Mouse (Mus musculus) forebrain, embryonic 11.5 days (tissue): ENCODE measurements around the gene Cd70. TPM values are rescaled to one million over a fixed set of nuclear protein-coding genes. Genes with fewer than 3 reads are reported as not detected.
"Not testable (repeated sequence)": the region's sequence is repeated elsewhere in the genome, so short reads cannot be mapped to it uniquely, and the experiment has no call there.

Experiments used
- ATAC-seq: fragments of 200-750 bp; cut with Nextera tagmentation; replicated peaks from 2 replicates; pipeline ENCODE4 v1.8.0; 2017; ENCODE audit warnings: moderate TSS enrichment; ENCODE audit not compliant: low FRiP score
- DNase-seq: peaks from one replicate; pipeline ENCODE4 v3.0.0-alpha.2; 2017; ENCODE audit warnings: low spot score
- H3K27ac ChIP-seq: fragments of 300-500 bp; sonication (generic); 2 replicates; pipeline ENCODE4 v1.5.1; 2014; ENCODE audit warnings: low read depth, low read length
- H3K27me3 ChIP-seq: fragments of 300-500 bp; sonication (generic); 2 replicates; pipeline ENCODE4 v1.6.1; 2014; ENCODE audit warnings: mild to moderate bottlenecking, low read length, mixed read lengths; ENCODE audit not compliant: control insufficient read depth, insufficient read depth
- H3K36me3 ChIP-seq: fragments of 300-500 bp; sonication (generic); 2 replicates; pipeline ENCODE4 v1.6.1; 2014; ENCODE audit warnings: mild to moderate bottlenecking, low read length, moderate library complexity, mixed read lengths; ENCODE audit not compliant: control insufficient read depth, insufficient read depth
- H3K4me1 ChIP-seq: fragments of 300-500 bp; sonication (generic); replicated peaks from 2 replicates; pipeline ENCODE4 v1.6.1; 2014; ENCODE audit warnings: low read length, mixed read lengths; ENCODE audit not compliant: control insufficient read depth, insufficient read depth
- H3K4me2 ChIP-seq: fragments of 300-500 bp; sonication (generic); 2 replicates; pipeline ENCODE4 v1.6.1; 2014; ENCODE audit warnings: low read depth, mild to moderate bottlenecking, low read length, moderate library complexity, mixed read lengths; ENCODE audit not compliant: severe bottlenecking
- H3K4me3 ChIP-seq: fragments of 300-500 bp; sonication (generic); 2 replicates; pipeline ENCODE4 v1.5.1; 2014; ENCODE audit warnings: low read depth, low read length
- H3K9ac ChIP-seq: fragments of 300-500 bp; sonication (generic); 2 replicates; pipeline ENCODE4 v1.6.1; 2014; ENCODE audit warnings: low read length
- H3K9me3 ChIP-seq: fragments of 300-500 bp; sonication (generic); 2 replicates; pipeline ENCODE4 v1.6.1; 2016; ENCODE audit warnings: low read length, mixed read lengths; ENCODE audit not compliant: control insufficient read depth
- WGBS: fragments of 180-500 bp; shearing (Covaris S2); extraction: QIAGEN DNeasy Blood & Tissue Kit; methylation state at CpG from one replicate; pipeline ENCODE4 v1.1.7; 2014; 5-methylcytosine and 5-hydroxymethylcytosine counted together
- polyA plus RNA-seq: library from polyadenylated mRNA; unstranded; fragments of >200 nt; fragmentation: Nextera tagmentation; extraction: Ambion mirVana; gene quantifications from 2 replicates; pipeline ENCODE4 v1.2.1, GENCODE M21; 2014

Gene Cd70
- polyA plus RNA-seq, 1 experiment from 2014 or later: not detected

GRCm38 (mm10) chr17:57145115-57145514 lies 4.5 kb downstream of the Cd70 start:
- 44% methylated on average over 1 of the region's 1 CpGs for WGBS
- H3K4me1 ChIP-seq: no peaks in the 10 kb centered on the region
- no peak overlapping the region for H3K4me2 ChIP-seq
- no peaks in the 10 kb centered on the region for H3K9me3 ChIP-seq
- ATAC-seq: no peak
- H3K36me3 ChIP-seq: no peaks in the 10 kb centered on the region
- H3K4me3 ChIP-seq: no peak overlapping the region
- no peak overlapping the region for H3K27ac ChIP-seq
- H3K27me3 ChIP-seq: peaks cover 24% of the 10 kb centered on the region
- DNase-seq: no peak
- H3K9ac ChIP-seq: no peak overlapping the region

- WGBS: 88% methylated on average over 3 of the region's 3 CpGs
- Histone ChIP-seq H3K36me3 (no peaks in the 10 kb centered on the region), H3K9ac (no peak overlapping the region), H3K4me1 (no peaks in the 10 kb centered on the region), H3K9me3 (no peaks in the 10 kb centered on the region), H3K4me2 (no peak overlapping the region), H3K4me3 (no peak overlapping the region), H3K27me3 (peaks cover 10% of the 10 kb centered on the region), H3K27ac (no peak overlapping the region)
- ATAC-seq: no peak
- DNase-seq: no peak
Measured at GRCm38 (mm10) chr17:57143704-57144103, 5.9 kb downstream of the Cd70 start.

- no peak for DNase-seq
- Histone ChIP-seq H3K4me3 (no peak overlapping the region), H3K27ac (no peak overlapping the region), H3K27me3 (no peaks in the 10 kb centered on the region), H3K9me3 (no peaks in the 10 kb centered on the region), H3K4me1 (no peaks in the 10 kb centered on the region), H3K36me3 (no peaks in the 10 kb centered on the region), H3K4me2 (no peak overlapping the region), H3K9ac (no peak overlapping the region)
- ATAC-seq: no peak
- 90% methylated on average over 3 of the region's 3 CpGs for WGBS
Measured at GRCm38 (mm10) chr17:57139708-57140107, 9.9 kb downstream of the Cd70 start.

GRCm38 (mm10) chr17:57138676-57139075 lies 10.9 kb downstream of the Cd70 start:
- H3K4me3 ChIP-seq: no peak overlapping the region
- no peaks in the 10 kb centered on the region for H3K27me3 ChIP-seq
- H3K4me1 ChIP-seq: no peaks in the 10 kb centered on the region
- no peaks in the 10 kb centered on the region for H3K9me3 ChIP-seq
- DNase-seq (no peak), ATAC-seq (no peak)
- H3K4me2 ChIP-seq: no peak overlapping the region
- H3K9ac ChIP-seq: no peak overlapping the region
- no peak overlapping the region for H3K27ac ChIP-seq
- WGBS: 86% methylated on average over 4 of the region's 4 CpGs
- H3K36me3 ChIP-seq: no peaks in the 10 kb centered on the region

- Histone ChIP-seq H3K4me2 (no peak overlapping the region), H3K27me3 (no peaks in the 10 kb centered on the region), H3K9ac (no peak overlapping the region), H3K9me3 (no peaks in the 10 kb centered on the region), H3K36me3 (no peaks in the 10 kb centered on the region), H3K27ac (no peak overlapping the region), H3K4me1 (no peaks in the 10 kb centered on the region), H3K4me3 (no peak overlapping the region)
- 80% methylated on average over 3 of the region's 3 CpGs for whole genome bisulfite sequencing
- no peak for ATAC-seq
- no peak for DNase-seq
Measured at GRCm38 (mm10) chr17:57135635-57136034, 13.9 kb downstream of the Cd70 start.

- no peak overlapping the region for H3K9ac ChIP-seq
- 81% methylated on average over 2 of the region's 2 CpGs for WGBS
- no peak overlapping the region for H3K4me3 ChIP-seq
- ATAC-seq (no peak), DNase-seq (no peak)
- no peaks in the 10 kb centered on the region for H3K4me1 ChIP-seq
- H3K27ac ChIP-seq: no peak overlapping the region
- no peak overlapping the region for H3K4me2 ChIP-seq
- no peaks in the 10 kb centered on the region for H3K9me3 ChIP-seq
- H3K27me3 ChIP-seq: no peaks in the 10 kb centered on the region
- H3K36me3 ChIP-seq: no peaks in the 10 kb centered on the region
Measured at GRCm38 (mm10) chr17:57134693-57135092, 14.9 kb downstream of the Cd70 start.

- not testable (repeated sequence) for H3K27me3 ChIP-seq, H3K27ac ChIP-seq, H3K4me1 ChIP-seq, H3K4me2 ChIP-seq, H3K36me3 ChIP-seq, DNase-seq, H3K4me3 ChIP-seq, H3K9me3 ChIP-seq, H3K9ac ChIP-seq, ATAC-seq
- WGBS: 21% methylated on average over 3 of the region's 3 CpGs
Measured at GRCm38 (mm10) chr17:57134021-57134420, 15.6 kb downstream of the Cd70 start.

GRCm38 (mm10) chr17:57131793-57132192 lies 17.8 kb downstream of the Cd70 start:
- Histone ChIP-seq H3K36me3 (no peaks in the 10 kb centered on the region), H3K4me3 (no peak overlapping the region), H3K27ac (no peak overlapping the region), H3K9me3 (no peaks in the 10 kb centered on the region), H3K4me2 (no peak overlapping the region), H3K27me3 (no peaks in the 10 kb centered on the region), H3K9ac (no peak overlapping the region), H3K4me1 (no peaks in the 10 kb centered on the region)
- ATAC-seq (no peak), DNase-seq (no peak)
- WGBS: 78% methylated on average over 1 of the region's 1 CpGs

GRCm38 (mm10) chr17:57125853-57126622 lies 23.5 kb downstream of the Cd70 start:
- H3K9me3 ChIP-seq: no peaks in the 10 kb centered on the region
- no peaks in the 10 kb centered on the region for H3K27me3 ChIP-seq
- ATAC-seq: no peak
- no peaks in the 10 kb centered on the region for H3K36me3 ChIP-seq
- H3K4me3 ChIP-seq: no peak overlapping the region
- H3K9ac ChIP-seq: no peak overlapping the region
- no peaks in the 10 kb centered on the region for H3K4me1 ChIP-seq
- H3K4me2 ChIP-seq: no peak overlapping the region
- H3K27ac ChIP-seq: no peak overlapping the region
- 70% methylated on average over 3 of the region's 3 CpGs for WGBS
- no peak for DNase-seq
